Mouse (Mus musculus) midbrain, embryonic 15.5 days (tissue): ENCODE measurements around the gene Sulf2. TPM values are rescaled to one million over a fixed set of nuclear protein-coding genes. Genes with fewer than 3 reads are reported as not detected.

Experiments used
- ATAC-seq: fragments of 200-750 bp; cut with Nextera tagmentation; replicated peaks from 2 replicates; pipeline ENCODE4 v1.8.0; 2017; ENCODE audit warnings: moderate TSS enrichment
- H3K27ac ChIP-seq: fragments of 300-500 bp; sonication (generic); 2 replicates; pipeline ENCODE4 v1.5.1; 2015; ENCODE audit warnings: mild to moderate bottlenecking, inconsistent platforms
- H3K27me3 ChIP-seq: fragments of 300-500 bp; sonication (generic); replicated peaks from 2 replicates; pipeline ENCODE4 v1.6.1; 2015; ENCODE audit warnings: inconsistent platforms
- H3K36me3 ChIP-seq: fragments of 300-500 bp; sonication (generic); replicated peaks from 2 replicates; pipeline ENCODE4 v1.6.1; 2015; ENCODE audit warnings: inconsistent platforms
- H3K4me1 ChIP-seq: fragments of 300-500 bp; sonication (generic); 2 replicates; pipeline ENCODE4 v1.6.1; 2015; ENCODE audit warnings: inconsistent platforms
- H3K4me2 ChIP-seq: fragments of 300-500 bp; sonication (generic); 2 replicates; pipeline ENCODE4 v1.6.1; 2015; ENCODE audit warnings: inconsistent platforms, mild to moderate bottlenecking, moderate library complexity
- H3K4me3 ChIP-seq: fragments of 300-500 bp; sonication (generic); 2 replicates; pipeline ENCODE4 v1.5.1; 2015; ENCODE audit warnings: mild to moderate bottlenecking, inconsistent platforms
- H3K9ac ChIP-seq: fragments of 300-500 bp; sonication (generic); 2 replicates; pipeline ENCODE4 v1.6.1; 2015; ENCODE audit warnings: mild to moderate bottlenecking, inconsistent platforms
- H3K9me3 ChIP-seq: fragments of 300-500 bp; sonication (generic); 2 replicates; pipeline ENCODE4 v1.6.1; 2016; ENCODE audit warnings: inconsistent platforms
- WGBS: fragments of 180-500 bp; shearing (Covaris S2); methylation state at CpG from one replicate; pipeline ENCODE4 v1.1.7; 2015; ENCODE audit warnings: mixed read lengths; 5-methylcytosine and 5-hydroxymethylcytosine counted together
- polyA plus RNA-seq: library from polyadenylated mRNA; unstranded; fragments of >200 nt; fragmentation: Nextera tagmentation; extraction: Ambion mirVana; gene quantifications from 2 replicates; pipeline ENCODE4 v1.2.1, GENCODE M21; 2015

Gene Sulf2
- polyA plus RNA-seq, 1 experiment from 2014 or later: 108 TPM

GRCm38 (mm10) chr2:166108326-166108725 lies 47.1 kb downstream of the Sulf2 start:
- no peaks in the 10 kb centered on the region for H3K27me3 ChIP-seq
- H3K9ac ChIP-seq: no peak overlapping the region
- no peaks in the 10 kb centered on the region for H3K36me3 ChIP-seq
- H3K4me2 ChIP-seq: no peak overlapping the region
- no peaks in the 10 kb centered on the region for H3K9me3 ChIP-seq
- WGBS: 24% methylated on average over 4 of the region's 4 CpGs
- peaks cover 24% of the 10 kb centered on the region for H3K4me1 ChIP-seq
- H3K27ac ChIP-seq: no peak overlapping the region
- no peak overlapping the region for H3K4me3 ChIP-seq
- ATAC-seq: no peak

- Histone ChIP-seq H3K9ac (no peak overlapping the region), H3K27ac (no peak overlapping the region), H3K4me1 (peaks cover 27% of the 10 kb centered on the region), H3K27me3 (no peaks in the 10 kb centered on the region), H3K4me2 (no peak overlapping the region), H3K4me3 (no peak overlapping the region), H3K36me3 (no peaks in the 10 kb centered on the region), H3K9me3 (no peaks in the 10 kb centered on the region)
- 54% methylated on average over 5 of the region's 5 CpGs for WGBS
- ATAC-seq: no peak
Measured at GRCm38 (mm10) chr2:166107911-166108310, 47.6 kb downstream of the Sulf2 start.

- WGBS: 50% methylated on average over 2 of the region's 2 CpGs
- ATAC-seq: peak; percentile 46; the same call in 1 of the 2 replicates
- peak overlapping the region; percentile 51; the same call in 1 of the 2 replicates for H3K27ac ChIP-seq
- no peak overlapping the region for H3K9ac ChIP-seq
- H3K4me1 ChIP-seq: peaks cover 22% of the 10 kb centered on the region; the same call in 1 of the 2 replicates
- H3K27me3 ChIP-seq: no peaks in the 10 kb centered on the region
- no peak overlapping the region for H3K4me3 ChIP-seq
- no peaks in the 10 kb centered on the region for H3K36me3 ChIP-seq
- no peaks in the 10 kb centered on the region for H3K9me3 ChIP-seq
- H3K4me2 ChIP-seq: no peak overlapping the region
Measured at GRCm38 (mm10) chr2:166106631-166107030, 48.8 kb downstream of the Sulf2 start.

- no peak overlapping the region for H3K4me3 ChIP-seq
- no peak overlapping the region for H3K9ac ChIP-seq
- peaks cover 22% of the 10 kb centered on the region; the same call in 1 of the 2 replicates for H3K4me1 ChIP-seq
- H3K36me3 ChIP-seq: no peaks in the 10 kb centered on the region
- H3K27ac ChIP-seq: no peak overlapping the region
- ATAC-seq: no peak
- no peaks in the 10 kb centered on the region for H3K27me3 ChIP-seq
- no peak overlapping the region for H3K4me2 ChIP-seq
- no peaks in the 10 kb centered on the region for H3K9me3 ChIP-seq
- WGBS: 85% methylated on average over 9 of the region's 9 CpGs
Measured at GRCm38 (mm10) chr2:166105911-166106310, 49.6 kb downstream of the Sulf2 start.

GRCm38 (mm10) chr2:166102893-166103292 lies 52.6 kb downstream of the Sulf2 start:
- H3K4me1 ChIP-seq: peaks cover 36% of the 10 kb centered on the region
- 55% methylated on average over 7 of the region's 7 CpGs for WGBS
- H3K27ac ChIP-seq: no peak overlapping the region
- no peak overlapping the region for H3K4me2 ChIP-seq
- H3K9ac ChIP-seq: no peak overlapping the region
- H3K4me3 ChIP-seq: no peak overlapping the region
- no peaks in the 10 kb centered on the region for H3K36me3 ChIP-seq
- no peak for ATAC-seq
- H3K9me3 ChIP-seq: no peaks in the 10 kb centered on the region
- H3K27me3 ChIP-seq: no peaks in the 10 kb centered on the region

- Histone ChIP-seq H3K27ac (peak overlapping the region; percentile 36; the same call in 1 of the 2 replicates), H3K36me3 (no peaks in the 10 kb centered on the region), H3K4me2 (no peak overlapping the region), H3K9me3 (no peaks in the 10 kb centered on the region), H3K9ac (no peak overlapping the region), H3K27me3 (no peaks in the 10 kb centered on the region), H3K4me1 (peaks cover 29% of the 10 kb centered on the region), H3K4me3 (no peak overlapping the region)
- no peak for ATAC-seq
- 67% methylated on average over 21 of the region's 21 CpGs for WGBS
Measured at GRCm38 (mm10) chr2:166100309-166101262, 54.9 kb downstream of the Sulf2 start.

- H3K27ac ChIP-seq: peak overlapping the region; percentile 56; the same call in 1 of the 2 replicates
- ATAC-seq: no peak; the same call in 1 of the 2 replicates
- H3K9ac ChIP-seq: no peak overlapping the region
Measured at GRCm38 (mm10) chr2:166098292-166098933, 57.0 kb downstream of the Sulf2 start.

GRCm38 (mm10) chr2:166097443-166098291 lies 57.8 kb downstream of the Sulf2 start:
- H3K4me3 ChIP-seq: no peak overlapping the region
- peak overlapping the region; percentile 56; the same call in 1 of the 2 replicates for H3K27ac ChIP-seq
- no peaks in the 10 kb centered on the region for H3K9me3 ChIP-seq
- H3K36me3 ChIP-seq: 0 out of 2 replicates have a peak, but pooled peaks cover 4% of the 10 kb centered on the region
- 67% methylated on average over 18 of the region's 18 CpGs for WGBS
- H3K4me2 ChIP-seq: no peak overlapping the region
- ATAC-seq: no peak
- H3K4me1 ChIP-seq: peaks cover 22% of the 10 kb centered on the region
- H3K27me3 ChIP-seq: no peaks in the 10 kb centered on the region
- H3K9ac ChIP-seq: no peak overlapping the region

More at GRCm38 (mm10) chr2:166098292-166098933, 57.0 kb downstream of the Sulf2 start:
- 69% methylated on average over 15 of the region's 15 CpGs for WGBS
- H3K4me2 ChIP-seq: no peak overlapping the region
- no peaks in the 10 kb centered on the region for H3K27me3 ChIP-seq
- H3K4me3 ChIP-seq: no peak overlapping the region
- H3K36me3 ChIP-seq: 0 out of 2 replicates have a peak, but pooled peaks cover under 1% of the 10 kb centered on the region
- peaks cover 27% of the 10 kb centered on the region for H3K4me1 ChIP-seq
- H3K9me3 ChIP-seq: no peaks in the 10 kb centered on the region

- no peak overlapping the region for H3K4me2 ChIP-seq
- 0 out of 2 replicates have a peak, but pooled peaks cover 4% of the 10 kb centered on the region for H3K36me3 ChIP-seq
- no peak overlapping the region for H3K27ac ChIP-seq
- no peaks in the 10 kb centered on the region; the same call in 1 of the 2 replicates for H3K27me3 ChIP-seq
- no peak for ATAC-seq
- WGBS: 100% methylated on average over 1 of the region's 1 CpGs
- H3K4me3 ChIP-seq: no peak overlapping the region
- H3K4me1 ChIP-seq: peaks cover 22% of the 10 kb centered on the region
- no peaks in the 10 kb centered on the region for H3K9me3 ChIP-seq
- H3K9ac ChIP-seq: no peak overlapping the region
Measured at GRCm38 (mm10) chr2:166096834-166097233, 58.6 kb downstream of the Sulf2 start.

GRCm38 (mm10) chr2:166096300-166096699 lies 59.2 kb downstream of the Sulf2 start:
- no peak for ATAC-seq
- Histone ChIP-seq H3K4me3 (no peak overlapping the region), H3K36me3 (0 out of 2 replicates have a peak, but pooled peaks cover 4% of the 10 kb centered on the region), H3K9ac (no peak overlapping the region), H3K4me2 (no peak overlapping the region), H3K4me1 (peaks cover 22% of the 10 kb centered on the region), H3K27ac (no peak overlapping the region), H3K27me3 (no peaks in the 10 kb centered on the region; the same call in 1 of the 2 replicates), H3K9me3 (no peaks in the 10 kb centered on the region)
- 88% methylated on average over 6 of the region's 6 CpGs for WGBS

- WGBS: 95% methylated on average over 6 of the region's 6 CpGs
- H3K4me1 ChIP-seq: peaks cover 10% of the 10 kb centered on the region; the same call in 1 of the 2 replicates
- ATAC-seq: no peak
- 0 out of 2 replicates have a peak, but pooled peaks cover 8% of the 10 kb centered on the region for H3K36me3 ChIP-seq
- H3K9me3 ChIP-seq: no peaks in the 10 kb centered on the region
- H3K27ac ChIP-seq: no peak overlapping the region
- H3K9ac ChIP-seq: no peak overlapping the region
- no peak overlapping the region for H3K4me3 ChIP-seq
- no peaks in the 10 kb centered on the region; the same call in 1 of the 2 replicates for H3K27me3 ChIP-seq
- no peak overlapping the region for H3K4me2 ChIP-seq
Measured at GRCm38 (mm10) chr2:166092412-166092811, 63.1 kb downstream of the Sulf2 start.
